Mouse (Mus musculus) fibroblast of lung, adult 2 months (primary cell): ENCODE measurements around the gene Camk1d.
"Not testable (repeated sequence)": the region's sequence is repeated elsewhere in the genome, so short reads cannot be mapped to it uniquely, and the experiment has no call there.

Source experiments
- DNase-seq: peaks from one replicate; pipeline ENCODE4 v3.0.0-alpha.2; 2011; ENCODE audit warnings: low read depth

The Camk1d gene

GRCm38 (mm10) chr2:5611601-5612000 is 102.7 kb downstream of the Camk1d start:
- DNase-seq: no peak

- no peak for DNase-seq
Measured at GRCm38 (mm10) chr2:5610521-5610920, 103.8 kb downstream of the Camk1d start.

- DNase-seq: no peak
Measured at GRCm38 (mm10) chr2:5607920-5608841, 106.1 kb downstream of the Camk1d start.

GRCm38 (mm10) chr2:5605849-5606248 is 108.5 kb downstream of the Camk1d start:
- no peak for DNase-seq

GRCm38 (mm10) chr2:5602044-5602443 is 112.3 kb downstream of the Camk1d start:
- DNase-seq: no peak

- not testable (repeated sequence) for DNase-seq
Measured at GRCm38 (mm10) chr2:5601243-5601642, 113.1 kb downstream of the Camk1d start.

GRCm38 (mm10) chr2:5600183-5600962 is 113.9 kb downstream of the Camk1d start:
- DNase-seq: no peak

GRCm38 (mm10) chr2:5599713-5600112 is 114.6 kb downstream of the Camk1d start:
- DNase-seq: no peak

GRCm38 (mm10) chr2:5598533-5598932 is 115.8 kb downstream of the Camk1d start:
- DNase-seq: no peak

- no peak for DNase-seq
Measured at GRCm38 (mm10) chr2:5596882-5597281, 117.4 kb downstream of the Camk1d start.

- no peak for DNase-seq
Measured at GRCm38 (mm10) chr2:5595356-5596191, 118.7 kb downstream of the Camk1d start.

GRCm38 (mm10) chr2:5592461-5593136 is 121.7 kb downstream of the Camk1d start:
- DNase-seq: no peak

- DNase-seq: no peak
Measured at GRCm38 (mm10) chr2:5590074-5590473, 124.2 kb downstream of the Camk1d start.

- no peak for DNase-seq
Measured at GRCm38 (mm10) chr2:5589163-5589562, 125.2 kb downstream of the Camk1d start.

GRCm38 (mm10) chr2:5588329-5588982 is 125.9 kb downstream of the Camk1d start:
- no peak for DNase-seq

GRCm38 (mm10) chr2:5584318-5585027 is 129.8 kb downstream of the Camk1d start:
- no peak for DNase-seq

- peak; percentile 7 for DNase-seq
Measured at GRCm38 (mm10) chr2:5579391-5579790, 134.9 kb downstream of the Camk1d start.

- no peak for DNase-seq
Measured at GRCm38 (mm10) chr2:5577399-5578129, 136.8 kb downstream of the Camk1d start.

- no peak for DNase-seq
Measured at GRCm38 (mm10) chr2:5572314-5573006, 141.9 kb downstream of the Camk1d start.
